Mouse (Mus musculus): Measurements from ENCODE around the gene Matn3. TPM values are rescaled to one million over a fixed set of nuclear protein-coding genes. Genes with fewer than 3 reads are reported as not detected.

Gene Matn3
- polyA plus RNA-seq (2015; fragmentation: Nextera tagmentation; extraction: Ambion mirVana) = 7.8 and 11.7 TPM in 2 replicates

GRCm38 (mm10) chr12:8947714-8948464 lies at the start of gene Matn3:
Matn3 (plus strand) TSS chr12:8947929.
- Histone ChIP-seq H3K4me3 (peak within 1 kb of the TSS; percentile 51), H3K27ac (peak within 1 kb of the TSS; percentile 72), H3K4me2 (peak within 1 kb of the TSS; percentile 100), H3K9me3 (no peaks in the 10 kb centered on the region), H3K4me1 (peaks cover 22% of the 10 kb centered on the region), H3K36me3 (no peaks in the 10 kb centered on the region), H3K27me3 (peaks cover 18% of the 10 kb centered on the region; the same call in 1 of the 2 replicates), H3K9ac (peak within 1 kb of the TSS; percentile 74)
- 1% methylated on average over 42 of the region's 42 CpGs for WGBS
- peak; percentile 37; the same call in 1 of the 2 replicates for ATAC-seq (ENCODE audit: insufficient number of reproducible peaks, insufficient read depth, low FRiP score, low TSS enrichment, low read depth)

- Histone ChIP-seq H3K27ac (peak overlapping the region; percentile 63; the same call in 1 of the 2 replicates), H3K4me2 (no peak overlapping the region), H3K4me3 (no peak overlapping the region), H3K9me3 (no peaks in the 10 kb centered on the region), H3K9ac (no peak overlapping the region), H3K4me1 (peaks cover 37% of the 10 kb centered on the region), H3K36me3 (no peaks in the 10 kb centered on the region), H3K27me3 (no peaks in the 10 kb centered on the region)
- 59% methylated on average over 19 of the region's 19 CpGs for WGBS
- ATAC-seq (ENCODE audit: insufficient number of reproducible peaks, insufficient read depth, low FRiP score, low TSS enrichment, low read depth) = no peak
Measured at GRCm38 (mm10) chr12:8898879-8899785, 48.6 kb upstream of the Matn3 start.

DNA sequence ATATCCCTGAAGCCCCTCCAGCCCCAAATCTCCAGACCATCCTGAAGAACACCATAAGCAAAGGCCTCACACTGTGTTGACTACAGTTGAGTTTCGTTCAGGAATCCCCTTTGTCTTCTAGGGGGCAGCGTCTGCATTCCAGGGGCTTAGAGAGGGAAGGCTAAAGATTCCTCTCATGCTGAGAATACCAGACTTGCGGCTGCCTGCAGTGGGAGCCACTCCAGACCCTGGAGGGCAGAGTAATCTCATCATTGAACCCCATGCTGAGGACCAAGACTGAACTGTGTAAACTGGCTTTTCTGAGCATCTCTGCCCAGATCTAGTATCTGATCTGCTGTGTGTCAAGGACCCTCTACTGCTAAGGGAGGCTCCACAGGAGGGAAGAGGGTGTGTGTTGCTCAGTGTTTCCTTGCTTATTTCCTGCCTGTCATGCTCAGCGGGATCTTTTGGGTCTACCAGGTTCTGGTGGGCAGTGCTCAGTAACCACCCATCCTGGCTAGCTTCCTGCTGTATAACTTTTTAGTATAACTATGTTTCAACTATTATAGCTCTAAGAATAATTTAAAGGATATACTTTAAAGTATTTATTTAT lies 47.5 kb upstream of the Matn3 start:
- H3K9me3 ChIP-seq = no peaks in the 10 kb centered on the region
- no peak overlapping the region for H3K9ac ChIP-seq
- no peak overlapping the region for H3K4me2 ChIP-seq
- H3K4me3 ChIP-seq = no peak overlapping the region
- peaks cover 37% of the 10 kb centered on the region for H3K4me1 ChIP-seq
- ATAC-seq (ENCODE audit: insufficient number of reproducible peaks, insufficient read depth, low FRiP score, low TSS enrichment, low read depth) = peak; percentile 41; the same call in 1 of the 2 replicates
- H3K27ac ChIP-seq = peak overlapping the region; percentile 63
- H3K27me3 ChIP-seq = no peaks in the 10 kb centered on the region
- WGBS = 11% methylated on average over 4 of the region's 4 CpGs
- H3K36me3 ChIP-seq = no peaks in the 10 kb centered on the region

- H3K9ac ChIP-seq = no peak overlapping the region
- no peak overlapping the region for H3K4me2 ChIP-seq
- peak overlapping the region; percentile 60; the same call in 1 of the 2 replicates for H3K27ac ChIP-seq
- peaks cover 37% of the 10 kb centered on the region for H3K4me1 ChIP-seq
- H3K27me3 ChIP-seq = no peaks in the 10 kb centered on the region
- H3K36me3 ChIP-seq = no peaks in the 10 kb centered on the region
- H3K9me3 ChIP-seq = no peaks in the 10 kb centered on the region
- WGBS = 17% methylated on average over 5 of the region's 5 CpGs
- 0 out of 2 replicates have a peak, but pooled peaks have one; percentile 22 for ATAC-seq (ENCODE audit: insufficient number of reproducible peaks, insufficient read depth, low FRiP score, low TSS enrichment, low read depth)
- H3K4me3 ChIP-seq = no peak overlapping the region
Measured at GRCm38 (mm10) chr12:8900919-8901663, 46.6 kb upstream of the Matn3 start.

DNA sequence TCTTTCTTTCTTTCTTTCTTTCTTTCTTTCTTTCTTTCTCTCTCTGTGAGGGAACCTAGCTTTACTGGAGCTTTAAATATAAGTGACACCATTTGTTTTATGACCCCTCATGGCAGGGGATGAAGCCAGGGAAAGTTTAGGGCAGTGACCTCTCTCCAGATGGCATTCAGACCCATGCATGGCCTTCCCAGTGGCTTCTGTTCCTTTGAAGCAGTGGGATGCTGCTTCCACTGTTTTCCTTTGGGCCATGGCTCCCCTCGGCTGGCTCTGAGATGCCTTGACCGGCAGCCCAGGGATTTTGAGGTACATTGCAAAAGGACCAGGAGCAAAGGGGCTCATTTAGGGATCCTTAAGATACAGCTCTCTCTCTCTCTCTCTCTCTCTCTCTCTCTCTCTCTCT lies 45.8 kb upstream of the Matn3 start:
- 26% methylated on average over 2 of the region's 2 CpGs for WGBS
- no peaks in the 10 kb centered on the region for H3K36me3 ChIP-seq
- no peaks in the 10 kb centered on the region for H3K27me3 ChIP-seq
- no peak for ATAC-seq (ENCODE audit: insufficient number of reproducible peaks, insufficient read depth, low FRiP score, low TSS enrichment, low read depth)
- H3K4me3 ChIP-seq = no peak overlapping the region
- H3K9me3 ChIP-seq = no peaks in the 10 kb centered on the region
- no peak overlapping the region for H3K4me2 ChIP-seq
- H3K9ac ChIP-seq = 0 out of 2 replicates have a peak overlapping the region, but pooled peaks have one; percentile 27
- H3K4me1 ChIP-seq = peaks cover 33% of the 10 kb centered on the region
- H3K27ac ChIP-seq = no peak overlapping the region

DNA sequence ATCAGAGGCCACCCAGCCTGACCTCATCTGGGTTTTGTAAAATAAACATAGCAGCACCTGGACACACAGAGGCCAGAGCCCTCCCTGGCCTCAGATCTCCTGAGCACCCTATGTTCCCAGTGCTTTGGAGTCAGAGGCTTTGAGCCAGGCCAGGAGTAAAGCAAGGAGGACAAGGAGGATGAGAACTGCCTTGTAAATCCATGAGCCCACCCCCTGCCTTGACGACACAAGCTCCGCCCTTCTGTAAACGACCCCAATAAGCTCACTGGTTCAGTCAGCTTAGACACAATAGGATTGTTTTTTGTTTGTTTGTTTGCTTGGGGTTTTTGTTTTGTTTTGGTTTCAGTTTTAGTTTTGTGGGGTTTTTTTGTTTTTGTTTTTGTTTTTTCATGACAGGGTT lies 45.2 kb upstream of the Matn3 start:
- Histone ChIP-seq H3K9me3 (no peaks in the 10 kb centered on the region), H3K4me2 (no peak overlapping the region), H3K9ac (no peak overlapping the region), H3K27me3 (no peaks in the 10 kb centered on the region), H3K4me3 (no peak overlapping the region), H3K4me1 (peaks cover 29% of the 10 kb centered on the region), H3K36me3 (no peaks in the 10 kb centered on the region), H3K27ac (no peak overlapping the region)
- 32% methylated on average over 3 of the region's 3 CpGs for WGBS
- no peak for ATAC-seq (ENCODE audit: insufficient number of reproducible peaks, insufficient read depth, low FRiP score, low TSS enrichment, low read depth)

GRCm38 (mm10) chr12:8912860-8913685 lies 34.7 kb upstream of the Matn3 start:
- Histone ChIP-seq H3K27ac (peak overlapping the region; percentile 95), H3K9ac (peak overlapping the region; percentile 58), H3K9me3 (no peaks in the 10 kb centered on the region), H3K4me1 (peaks cover 44% of the 10 kb centered on the region), H3K4me3 (no peak overlapping the region), H3K27me3 (no peaks in the 10 kb centered on the region), H3K36me3 (no peaks in the 10 kb centered on the region), H3K4me2 (peak overlapping the region; percentile 41)
- 7% methylated on average over 16 of the region's 16 CpGs for WGBS
- ATAC-seq (ENCODE audit: insufficient number of reproducible peaks, insufficient read depth, low FRiP score, low TSS enrichment, low read depth) = no peak

GRCm38 (mm10) chr12:8913701-8914340 lies 33.9 kb upstream of the Matn3 start:
- peak; percentile 87 for ATAC-seq (ENCODE audit: insufficient number of reproducible peaks, insufficient read depth, low FRiP score, low TSS enrichment, low read depth)
- H3K4me1 ChIP-seq = peaks cover 44% of the 10 kb centered on the region
- H3K9ac ChIP-seq = peak overlapping the region; percentile 36; the same call in 1 of the 2 replicates
- 25% methylated on average over 9 of the region's 9 CpGs for WGBS
- no peaks in the 10 kb centered on the region for H3K27me3 ChIP-seq
- H3K36me3 ChIP-seq = no peaks in the 10 kb centered on the region
- H3K9me3 ChIP-seq = no peaks in the 10 kb centered on the region
- peak overlapping the region; percentile 95 for H3K27ac ChIP-seq
- peak overlapping the region; percentile 9; the same call in 1 of the 2 replicates for H3K4me3 ChIP-seq
- peak overlapping the region; percentile 41 for H3K4me2 ChIP-seq

DNA sequence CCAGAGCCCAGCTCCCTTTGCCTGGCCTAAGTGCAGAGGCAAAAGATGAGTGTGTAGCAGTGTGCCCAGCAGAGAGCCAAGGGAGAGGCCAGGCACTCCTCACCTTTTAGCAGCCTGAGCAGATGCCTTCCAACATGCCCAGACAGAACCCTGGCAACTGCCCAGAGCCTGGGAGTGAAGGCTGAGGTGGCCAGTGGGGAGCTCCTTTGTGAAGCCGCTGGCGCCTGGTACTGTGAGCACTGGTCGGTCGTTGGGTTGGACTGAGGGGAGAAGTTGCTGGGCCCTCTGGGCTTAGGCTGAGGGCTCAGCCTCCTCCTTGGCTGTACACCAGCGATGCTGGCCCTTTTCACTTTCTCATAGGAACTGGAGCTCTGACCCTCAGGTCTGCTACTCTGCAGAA lies 31.4 kb upstream of the Matn3 start:
- 42% methylated on average over 5 of the region's 5 CpGs for WGBS
- no peak overlapping the region for H3K4me3 ChIP-seq
- H3K36me3 ChIP-seq = no peaks in the 10 kb centered on the region
- peak overlapping the region; percentile 64 for H3K27ac ChIP-seq
- H3K4me2 ChIP-seq = no peak overlapping the region
- no peaks in the 10 kb centered on the region for H3K27me3 ChIP-seq
- H3K9me3 ChIP-seq = no peaks in the 10 kb centered on the region
- H3K9ac ChIP-seq = peak overlapping the region; percentile 40
- no peak for ATAC-seq (ENCODE audit: insufficient number of reproducible peaks, insufficient read depth, low FRiP score, low TSS enrichment, low read depth)
- H3K4me1 ChIP-seq = peaks cover 46% of the 10 kb centered on the region

DNA sequence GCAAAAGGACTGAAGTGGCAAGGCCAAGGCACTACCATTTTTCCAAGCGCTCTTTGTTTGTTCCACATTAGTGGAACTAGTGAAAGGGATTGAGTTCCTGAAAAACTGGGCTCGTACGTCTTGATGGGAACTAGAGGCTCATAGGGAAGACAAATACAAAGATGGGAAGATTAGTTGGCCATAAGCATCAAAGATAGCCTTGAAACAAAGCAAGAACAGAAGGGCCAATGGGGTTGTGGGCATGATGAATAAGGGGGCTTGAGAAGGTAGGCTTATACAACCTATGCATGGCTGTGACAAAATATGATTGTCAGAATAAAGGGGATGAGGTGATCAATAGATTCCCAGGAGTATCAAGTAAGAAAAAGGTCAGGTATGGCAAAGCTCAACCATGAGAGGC lies 28.5 kb upstream of the Matn3 start:
- Histone ChIP-seq H3K9ac (no peak overlapping the region), H3K27ac (no peak overlapping the region), H3K27me3 (no peaks in the 10 kb centered on the region), H3K9me3 (no peaks in the 10 kb centered on the region), H3K4me1 (peaks cover 28% of the 10 kb centered on the region), H3K4me2 (no peak overlapping the region), H3K36me3 (no peaks in the 10 kb centered on the region), H3K4me3 (no peak overlapping the region)
- WGBS = 77% methylated on average over 3 of the region's 3 CpGs
- no peak for ATAC-seq (ENCODE audit: insufficient number of reproducible peaks, insufficient read depth, low FRiP score, low TSS enrichment, low read depth)

Data from embryonic facial prominence, embryonic 13.5 days (tissue).